ENCODE assay signal across 25 mouse cellular contexts in the genomic region with DNA sequence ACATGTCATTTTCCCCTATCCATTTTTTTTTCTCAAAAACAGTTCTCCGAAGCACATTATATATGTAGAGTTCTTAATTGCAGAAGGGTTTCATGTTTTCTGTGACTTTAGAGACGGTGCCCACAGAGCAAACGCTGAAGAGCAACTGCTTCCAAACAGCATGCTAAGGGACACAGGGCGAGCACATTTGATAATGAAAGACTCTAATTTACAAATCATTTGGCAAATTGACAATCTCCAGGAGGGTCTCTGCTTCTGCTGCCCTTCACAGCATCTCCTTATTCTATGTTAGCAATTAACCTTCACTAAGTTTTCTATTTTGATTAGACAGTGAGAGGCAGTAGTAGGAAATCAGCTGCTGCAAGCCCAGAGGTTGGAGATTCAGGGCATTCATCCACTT.
DNase-seq lines count a peak whose midpoint lies in the region; ATAC-seq and TF ChIP-seq lines count a peak whose summit lies in the region.
"Had no signal": no experiment of that assay in that cellular context is flagged by ENCODE, and none has a peak within 500 bp of the region (broad histone marks: within the 10 kb centered on the region; RNA-seq: fewer than 3 reads in every experiment).

No protein-coding gene starts in this region.

- H3K4me1 ChIP-seq in forebrain, embryonic 13.5 days, result peaks cover 8% of the 10 kb centered on the region; the same call in 1 of the 2 replicates
- no peaks in the 10 kb centered on the region for H3K4me1 ChIP-seq in forebrain, postnatal 0 days (ENCODE audit: insufficient read depth)
- H3K4me1 ChIP-seq in forebrain, embryonic 15.5 days, result peaks cover 8% of the 10 kb centered on the region
- no peaks in the 10 kb centered on the region for H3K4me1 ChIP-seq in forebrain, embryonic 11.5 days (replicated peaks; ENCODE audit: control insufficient read depth, insufficient read depth, low read length)
- H3K4me1 ChIP-seq in hindbrain, postnatal 0 days (ENCODE audit: insufficient read depth, low read length), result no peaks in the 10 kb centered on the region
- H3K4me1 ChIP-seq in hindbrain, embryonic 13.5 days (replicated peaks), result 0 out of 2 replicates have a peak, but pooled peaks cover 4% of the 10 kb centered on the region
- H3K4me1 ChIP-seq: embryonic facial prominence, embryonic 13.5 days; embryonic facial prominence, embryonic 15.5 days had no signal

- H3K4me2 ChIP-seq in forebrain, embryonic 13.5 days, result no peak overlapping the region
- H3K4me2 ChIP-seq in forebrain, postnatal 0 days (ENCODE audit: low read depth), result no peak overlapping the region
- H3K4me2 ChIP-seq in forebrain, embryonic 15.5 days (replicated peaks), result no peak overlapping the region
- no peak overlapping the region for H3K4me2 ChIP-seq in forebrain, embryonic 11.5 days (ENCODE audit: low read depth, low read length, severe bottlenecking)
- H3K4me2 ChIP-seq in hindbrain, postnatal 0 days (ENCODE audit: low read depth, low read length), result no peak overlapping the region
- no peak overlapping the region for H3K4me2 ChIP-seq in hindbrain, embryonic 13.5 days
- H3K4me2 ChIP-seq: embryonic facial prominence, embryonic 13.5 days; embryonic facial prominence, embryonic 15.5 days had no signal

- TF ChIP-seq CTCF in forebrain, postnatal 0 days (IDR thresholded peaks at IDR 0.05; ENCODE audit: low read depth), result no peak
- no peak for TF ChIP-seq CTCF in hindbrain, postnatal 0 days (IDR thresholded peaks at IDR 0.05; ENCODE audit: low read depth)

- no peaks in the 10 kb centered on the region for H3K27me3 ChIP-seq in forebrain, embryonic 13.5 days
- H3K27me3 ChIP-seq in forebrain, postnatal 0 days (ENCODE audit: insufficient read depth, low read length), result no peaks in the 10 kb centered on the region
- no peaks in the 10 kb centered on the region for H3K27me3 ChIP-seq in forebrain, embryonic 15.5 days
- no peaks in the 10 kb centered on the region for H3K27me3 ChIP-seq in forebrain, embryonic 11.5 days (ENCODE audit: control insufficient read depth, insufficient read depth, low read length)
- no peaks in the 10 kb centered on the region for H3K27me3 ChIP-seq in hindbrain, postnatal 0 days (ENCODE audit: insufficient read depth, low read length)
- H3K27me3 ChIP-seq in hindbrain, embryonic 13.5 days, result no peaks in the 10 kb centered on the region
- H3K27me3 ChIP-seq: CH12.LX; embryonic facial prominence, embryonic 13.5 days; embryonic facial prominence, embryonic 15.5 days; Patski had no signal

- no peaks in the 10 kb centered on the region for H3K9me3 ChIP-seq in forebrain, embryonic 13.5 days (replicated peaks)
- H3K9me3 ChIP-seq in forebrain, postnatal 0 days (ENCODE audit: low read length), result no peaks in the 10 kb centered on the region
- H3K9me3 ChIP-seq in forebrain, embryonic 15.5 days, result no peaks in the 10 kb centered on the region
- no peaks in the 10 kb centered on the region for H3K9me3 ChIP-seq in forebrain, embryonic 11.5 days (ENCODE audit: control insufficient read depth, low read length)
- H3K9me3 ChIP-seq in hindbrain, postnatal 0 days (ENCODE audit: low read length), result no peaks in the 10 kb centered on the region
- H3K9me3 ChIP-seq in hindbrain, embryonic 13.5 days, result no peaks in the 10 kb centered on the region
- H3K9me3 ChIP-seq: embryonic facial prominence, embryonic 13.5 days; embryonic facial prominence, embryonic 15.5 days; G1E had no signal

- no peaks in the 10 kb centered on the region for H3K36me3 ChIP-seq in forebrain, embryonic 13.5 days (ENCODE audit: poor library complexity, severe bottlenecking)
- no peaks in the 10 kb centered on the region for H3K36me3 ChIP-seq in forebrain, postnatal 0 days (ENCODE audit: insufficient read depth)
- no peaks in the 10 kb centered on the region for H3K36me3 ChIP-seq in forebrain, embryonic 15.5 days
- H3K36me3 ChIP-seq in forebrain, embryonic 11.5 days (ENCODE audit: control insufficient read depth, insufficient read depth, low read length), result no peaks in the 10 kb centered on the region
- H3K36me3 ChIP-seq in hindbrain, postnatal 0 days (ENCODE audit: insufficient read depth, low read length), result no peaks in the 10 kb centered on the region
- H3K36me3 ChIP-seq in hindbrain, embryonic 13.5 days, result no peaks in the 10 kb centered on the region
- H3K36me3 ChIP-seq: embryonic facial prominence, embryonic 13.5 days; embryonic facial prominence, embryonic 15.5 days; G1E had no signal

- no peak overlapping the region for H3K9ac ChIP-seq in forebrain, embryonic 13.5 days
- H3K9ac ChIP-seq in forebrain, postnatal 0 days, result no peak overlapping the region
- no peak overlapping the region for H3K9ac ChIP-seq in forebrain, embryonic 15.5 days (replicated peaks)
- no peak overlapping the region for H3K9ac ChIP-seq in forebrain, embryonic 11.5 days (ENCODE audit: low read length)
- H3K9ac ChIP-seq in hindbrain, postnatal 0 days (replicated peaks; ENCODE audit: low read length), result no peak overlapping the region
- no peak overlapping the region for H3K9ac ChIP-seq in hindbrain, embryonic 13.5 days
- H3K9ac ChIP-seq: embryonic facial prominence, embryonic 13.5 days; embryonic facial prominence, embryonic 15.5 days had no signal

- no peak overlapping the region for H3K4me3 ChIP-seq in forebrain, embryonic 13.5 days
- no peak overlapping the region for H3K4me3 ChIP-seq in forebrain, postnatal 0 days (ENCODE audit: low read depth, low read length)
- H3K4me3 ChIP-seq in forebrain, embryonic 15.5 days, result no peak overlapping the region
- no peak overlapping the region for H3K4me3 ChIP-seq in forebrain, embryonic 11.5 days (ENCODE audit: low read depth, low read length)
- H3K4me3 ChIP-seq in hindbrain, postnatal 0 days (ENCODE audit: low read length), result no peak overlapping the region
- no peak overlapping the region for H3K4me3 ChIP-seq in hindbrain, embryonic 13.5 days
- H3K4me3 ChIP-seq: embryonic facial prominence, embryonic 13.5 days; embryonic facial prominence, embryonic 15.5 days; erythroblast, embryonic 14.5 days had no signal

- no peak for DNase-seq in forebrain, postnatal 0 days
- no peak for DNase-seq in forebrain, embryonic 11.5 days (ENCODE audit: low spot score)
- peak; percentile 28 for DNase-seq in hindbrain, postnatal 0 days (ENCODE audit: low spot score)
- DNase-seq: adrenal gland, adult 8-10 months; adrenal gland, postnatal 14 days; adrenal gland, postnatal 36 days; B cell, adult 2 months; cerebellum, adult 11 months; cerebellum, adult 18-20 months; cerebellum, adult 8-10 months; cerebellum, adult 9-11 months; cerebellum, postnatal 14 days; cerebellum, postnatal 36 days; embryo, embryonic 11 days had no signal

- 52% methylated on average over 4 of the region's 4 CpGs for WGBS in forebrain, embryonic 13.5 days
- 28% methylated on average over 4 of the region's 4 CpGs for WGBS in forebrain, postnatal 0 days
- 38% methylated on average over 4 of the region's 4 CpGs for WGBS in forebrain, embryonic 15.5 days
- WGBS in forebrain, embryonic 11.5 days, result 80% methylated on average over 4 of the region's 4 CpGs
- 52% methylated on average over 4 of the region's 4 CpGs for WGBS in hindbrain, postnatal 0 days
- WGBS in hindbrain, embryonic 13.5 days, result 64% methylated on average over 4 of the region's 4 CpGs

- H3K27ac ChIP-seq in forebrain, embryonic 13.5 days, result no peak overlapping the region
- H3K27ac ChIP-seq in forebrain, postnatal 0 days (ENCODE audit: low read depth, low read length), result no peak overlapping the region
- H3K27ac ChIP-seq in forebrain, embryonic 15.5 days (replicated peaks), result no peak overlapping the region
- H3K27ac ChIP-seq in forebrain, embryonic 11.5 days (ENCODE audit: low read depth, low read length), result no peak overlapping the region
- H3K27ac ChIP-seq in hindbrain, postnatal 0 days, result no peak overlapping the region
- H3K27ac ChIP-seq in hindbrain, embryonic 13.5 days, result no peak overlapping the region
- H3K27ac ChIP-seq: embryonic facial prominence, embryonic 13.5 days; embryonic facial prominence, embryonic 15.5 days had no signal

- ATAC-seq in forebrain, embryonic 13.5 days, result 0 out of 2 replicates have a peak, but pooled peaks have one; percentile 22
- ATAC-seq in forebrain, postnatal 0 days, result no peak
- ATAC-seq in forebrain, embryonic 15.5 days (replicated peaks), result peak; percentile 4; the same call in 1 of the 2 replicates
- no peak for ATAC-seq in forebrain, embryonic 11.5 days (replicated peaks; ENCODE audit: low FRiP score)
- ATAC-seq in hindbrain, postnatal 0 days, result no peak
- ATAC-seq in hindbrain, embryonic 13.5 days (ENCODE audit: low FRiP score), result no peak
- ATAC-seq: activated CD4-positive, CD25-positive, alpha-beta regulatory T cell, adult 4 months; CD4-positive, CD25-positive, alpha-beta regulatory T cell, adult 4 months; Patski had no signal

Comparison
In these comparisons a context has a peak if more than half of its experiments do, and no peak if none do; other contexts are left out.
1. ATAC-seq: peak in forebrain, embryonic 13.5 days (single experiment) and forebrain, embryonic 15.5 days (single experiment); none in forebrain, postnatal 0 days (single experiment), forebrain, embryonic 11.5 days (single experiment), hindbrain, postnatal 0 days (single experiment) and hindbrain, embryonic 13.5 days (single experiment).